In the genomic region with DNA sequence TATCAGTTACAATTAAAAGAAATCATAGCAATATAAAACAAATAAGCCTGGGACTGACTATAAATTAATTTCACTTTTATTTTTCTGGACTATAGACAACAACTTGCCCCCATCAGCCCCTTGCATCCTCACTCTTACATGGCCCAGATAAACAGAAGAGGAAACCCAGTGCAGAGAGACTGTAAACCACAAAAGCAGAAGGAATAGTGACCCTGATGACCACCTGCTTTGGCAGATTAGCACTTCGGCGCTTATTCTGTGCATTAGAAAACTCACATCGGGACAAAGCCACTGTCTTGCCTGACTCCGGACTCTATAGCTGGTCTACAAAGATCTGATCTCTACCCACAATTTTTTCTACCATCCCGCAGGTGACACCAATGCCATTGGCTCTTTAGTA, we compare ENCODE assay signal across 18 mouse cellular contexts.
"Had no signal": no experiment of that assay in that cellular context is flagged by ENCODE, and none has a peak within 500 bp of the region (broad histone marks: within the 10 kb centered on the region; RNA-seq: fewer than 3 reads in every experiment).

No protein-coding gene starts in this region.

- ATAC-seq: liver, postnatal 0 days; lung, postnatal 0 days had no signal

- H3K9me3 ChIP-seq: kidney, embryonic 15.5 days; stomach, embryonic 15.5 days had no signal

- H3K4me1 ChIP-seq: kidney, embryonic 15.5 days; stomach, embryonic 15.5 days had no signal

- DNase-seq: kidney, adult 8-10 months; kidney, postnatal 10 days; kidney, postnatal 36 days; layer of hippocampus, postnatal 36 days; liver, postnatal 0 days; lung, embryonic 14.5 days; midbrain, embryonic 14.5 days; right cerebral cortex, postnatal 25 days; spleen, adult 18-20 months; thymus, postnatal 36 days had no signal

- H3K27me3 ChIP-seq: kidney, embryonic 15.5 days; stomach, embryonic 15.5 days had no signal

- H3K4me3 ChIP-seq: kidney, embryonic 15.5 days; left cerebral cortex, adult 2 months; stomach, embryonic 15.5 days had no signal

- H3K36me3 ChIP-seq: stomach, embryonic 15.5 days had no signal

- H3K4me2 ChIP-seq: kidney, embryonic 15.5 days; liver, embryonic 11.5 days; lung, embryonic 14.5 days; midbrain, embryonic 11.5 days; stomach, embryonic 15.5 days had no signal

- H3K27ac ChIP-seq: kidney, embryonic 15.5 days; left cerebral cortex, adult 2 months; liver, embryonic 14.5 days; macrophage; stomach, embryonic 15.5 days had no signal

- H3K9ac ChIP-seq: kidney, embryonic 15.5 days; liver, embryonic 14.5 days; liver, postnatal 0 days; lung, embryonic 14.5 days; stomach, embryonic 15.5 days had no signal
